Mouse (Mus musculus): Measurements from ENCODE around the gene Nub1. TPM values are rescaled to one million over a fixed set of nuclear protein-coding genes. Genes with fewer than 3 reads are reported as not detected.

Gene Nub1
- total and polyA plus RNA-seq, 2 experiments from 2014 or later = 33.8 to 42.5 TPM

- peak; percentile 90 for TF ChIP-seq CTCF (IDR thresholded peaks at IDR 0.05; ENCODE audit: low read depth)
- WGBS = under 1% methylated on average over 55 of the region's 59 CpGs
- H3K27ac ChIP-seq = peak overlapping the region; percentile 88
These were observed 65.3 kb downstream of the Nub1 start for GRCm38 (mm10) chr5:24750321-24751304.

GRCm38 (mm10) chr5:24751305-24752174, 66.2 kb downstream of the Nub1 start:
- peak overlapping the region; percentile 51 for H3K4me3 ChIP-seq (ENCODE audit: low read length)
- peak overlapping the region; percentile 90 for H3K4me2 ChIP-seq (ENCODE audit: low read depth, low read length)
- H3K9ac ChIP-seq (replicated peaks; ENCODE audit: low read length) = peak overlapping the region; percentile 75
- peak overlapping the region; percentile 88 for H3K27ac ChIP-seq
- no peak for TF ChIP-seq CTCF (IDR thresholded peaks at IDR 0.05; ENCODE audit: low read depth)
- WGBS = 2% methylated on average over 25 of the region's 25 CpGs
- no peaks in the 10 kb centered on the region for H3K9me3 ChIP-seq (ENCODE audit: low read length)
- H3K27me3 ChIP-seq (ENCODE audit: insufficient read depth, low read length) = no peaks in the 10 kb centered on the region
- ATAC-seq = peak; percentile 68
- no peaks in the 10 kb centered on the region for H3K36me3 ChIP-seq (ENCODE audit: insufficient read depth, low read length)
- DNase-seq (ENCODE audit: low spot score) = peak; percentile 61
- peaks cover 15% of the 10 kb centered on the region for H3K4me1 ChIP-seq (ENCODE audit: insufficient read depth, low read length)

More at GRCm38 (mm10) chr5:24750321-24751304, 65.3 kb downstream of the Nub1 start:
- no peaks in the 10 kb centered on the region for H3K27me3 ChIP-seq (ENCODE audit: insufficient read depth, low read length)
- no peaks in the 10 kb centered on the region for H3K9me3 ChIP-seq (ENCODE audit: low read length)
- H3K4me1 ChIP-seq (ENCODE audit: insufficient read depth, low read length) = peaks cover 15% of the 10 kb centered on the region
- DNase-seq (ENCODE audit: low spot score) (peak; percentile 95), ATAC-seq (peak; percentile 85)
- H3K4me3 ChIP-seq (ENCODE audit: low read length) = peak overlapping the region; percentile 51
- peak overlapping the region; percentile 90 for H3K4me2 ChIP-seq (ENCODE audit: low read depth, low read length)
- H3K36me3 ChIP-seq (ENCODE audit: insufficient read depth, low read length) = no peaks in the 10 kb centered on the region
- peak overlapping the region; percentile 75 for H3K9ac ChIP-seq (replicated peaks; ENCODE audit: low read length)

DNA sequence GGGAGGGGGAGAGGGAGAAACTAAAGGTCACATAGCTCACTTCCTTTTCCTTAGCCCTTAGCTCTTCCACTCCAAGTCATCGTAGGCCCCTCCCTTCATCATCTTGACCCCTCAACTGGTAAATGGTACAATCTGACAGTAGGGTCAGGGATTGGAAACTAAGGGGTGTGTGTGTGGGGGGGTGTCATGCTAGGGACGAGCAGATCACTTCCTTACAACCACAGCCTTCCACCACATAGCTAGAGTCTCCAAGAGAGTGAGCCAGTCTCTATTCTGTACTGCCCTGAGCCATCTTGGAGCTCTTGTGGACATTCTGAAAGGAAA, 66.8 kb downstream of the Nub1 start:
- no peaks in the 10 kb centered on the region for H3K27me3 ChIP-seq (ENCODE audit: insufficient read depth, low read length)
- no peak for DNase-seq (ENCODE audit: low spot score)
- TF ChIP-seq CTCF (IDR thresholded peaks at IDR 0.05; ENCODE audit: low read depth) = no peak
- H3K9me3 ChIP-seq (ENCODE audit: low read length) = no peaks in the 10 kb centered on the region
- peak overlapping the region; percentile 90 for H3K4me2 ChIP-seq (ENCODE audit: low read depth, low read length)
- ATAC-seq = no peak
- H3K27ac ChIP-seq = peak overlapping the region; percentile 12; the same call in 1 of the 2 replicates
- 7% methylated on average over 2 of the region's 2 CpGs for WGBS
- peak overlapping the region; percentile 51; the same call in 1 of the 2 replicates for H3K4me3 ChIP-seq (ENCODE audit: low read length)
- H3K4me1 ChIP-seq (ENCODE audit: insufficient read depth, low read length) = peaks cover 15% of the 10 kb centered on the region
- H3K9ac ChIP-seq (replicated peaks; ENCODE audit: low read length) = peak overlapping the region; percentile 75; the same call in 1 of the 2 replicates
- no peaks in the 10 kb centered on the region for H3K36me3 ChIP-seq (ENCODE audit: insufficient read depth, low read length)

- Histone ChIP-seq H3K9me3 (ENCODE audit: low read length) (no peaks in the 10 kb centered on the region), H3K27ac (no peak overlapping the region), H3K9ac (replicated peaks; ENCODE audit: low read length) (no peak overlapping the region), H3K27me3 (ENCODE audit: insufficient read depth, low read length) (no peaks in the 10 kb centered on the region), H3K36me3 (ENCODE audit: insufficient read depth, low read length) (no peaks in the 10 kb centered on the region), H3K4me3 (ENCODE audit: low read length) (no peak overlapping the region), H3K4me1 (ENCODE audit: insufficient read depth, low read length) (peaks cover 1% of the 10 kb centered on the region; the same call in 1 of the 2 replicates), H3K4me2 (ENCODE audit: low read depth, low read length) (no peak overlapping the region)
- DNase-seq (ENCODE audit: low spot score) = no peak
- TF ChIP-seq CTCF (IDR thresholded peaks at IDR 0.05; ENCODE audit: low read depth) = no peak
- no peak for ATAC-seq
- WGBS = 64% methylated on average over 3 of the region's 3 CpGs
These were observed 71.6 kb downstream of the Nub1 start for GRCm38 (mm10) chr5:24756931-24757330.

DNA sequence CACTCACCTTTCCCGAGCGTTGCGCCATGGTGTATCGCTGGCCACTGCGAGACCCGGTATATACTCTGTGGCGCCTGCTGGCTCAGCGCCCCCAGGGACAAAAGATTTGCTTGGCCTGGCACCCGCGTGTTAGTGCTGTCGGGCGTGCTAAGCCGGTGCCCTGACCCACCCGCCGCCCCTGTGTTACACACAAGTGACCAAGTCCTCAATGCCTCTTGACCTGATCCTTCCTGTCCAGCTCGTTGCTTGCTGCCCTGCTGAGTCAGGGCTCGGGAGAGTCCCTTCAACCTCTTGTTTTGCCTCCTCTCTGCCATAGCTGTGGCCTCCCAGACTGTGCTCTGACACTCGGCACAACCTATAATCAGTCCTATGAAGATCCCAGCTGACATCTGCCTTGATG, 72.5 kb downstream of the Nub1 start, which contains the start of gene Crygn:
Crygn (minus strand) TSS at position 193 of the 400 bp plus-strand sequence.
- H3K9ac ChIP-seq (replicated peaks; ENCODE audit: low read length) = no peak within 1 kb of the TSS
- TF ChIP-seq CTCF (IDR thresholded peaks at IDR 0.05; ENCODE audit: low read depth) = no peak
- no peaks in the 10 kb centered on the region for H3K4me1 ChIP-seq (ENCODE audit: insufficient read depth, low read length)
- no peaks in the 10 kb centered on the region for H3K9me3 ChIP-seq (ENCODE audit: low read length)
- H3K4me2 ChIP-seq (ENCODE audit: low read depth, low read length) = no peak within 1 kb of the TSS
- WGBS = 39% methylated on average over 18 of the region's 18 CpGs
- no peaks in the 10 kb centered on the region for H3K36me3 ChIP-seq (ENCODE audit: insufficient read depth, low read length)
- no peak for DNase-seq (ENCODE audit: low spot score)
- no peaks in the 10 kb centered on the region for H3K27me3 ChIP-seq (ENCODE audit: insufficient read depth, low read length)
- H3K27ac ChIP-seq = no peak within 1 kb of the TSS
- ATAC-seq = no peak
- H3K4me3 ChIP-seq (ENCODE audit: low read length) = no peak within 1 kb of the TSS

Other genes starting within 250 kb of the Nub1 start
- gene Fastk, start 240.2 kb upstream of the Nub1 start, total RNA-seq (2014; rRNA removed) = 200 and 203 TPM in 2 replicates
- gene Fastk, start 240.2 kb upstream of the Nub1 start, polyA plus RNA-seq (2015; fragmentation: Nextera tagmentation; extraction: Ambion mirVana) = 99.2 and 101 TPM in 2 replicates
- 74.6 and 78.4 TPM in 2 replicates for gene Tmub1, start 237.7 kb upstream of the Nub1 start, total RNA-seq (2014; rRNA removed)
- 50.0 and 51.2 TPM in 2 replicates for gene Tmub1, start 237.7 kb upstream of the Nub1 start, polyA plus RNA-seq (2015; fragmentation: Nextera tagmentation; extraction: Ambion mirVana)
- 277 and 287 TPM in 2 replicates for gene Agap3, start 233.4 kb upstream of the Nub1 start, total RNA-seq (2014; rRNA removed)
- gene Agap3, start 233.4 kb upstream of the Nub1 start, polyA plus RNA-seq (2015; fragmentation: Nextera tagmentation; extraction: Ambion mirVana) = 112 and 121 TPM in 2 replicates
- gene Gbx1, start 158.3 kb upstream of the Nub1 start, total RNA-seq (2014; rRNA removed) = 6.5 and 11.3 TPM in 2 replicates
- 4.1 and 4.4 TPM in 2 replicates for gene Gbx1, start 158.3 kb upstream of the Nub1 start, polyA plus RNA-seq (2015; fragmentation: Nextera tagmentation; extraction: Ambion mirVana)
- 0.10 TPM in 1 of 2 replicates, not detected in the other for gene Asb10, start 144.6 kb upstream of the Nub1 start, total RNA-seq (2014; rRNA removed)
- 0.16 and 0.21 TPM in 2 replicates for gene Asb10, start 144.6 kb upstream of the Nub1 start, polyA plus RNA-seq (2015; fragmentation: Nextera tagmentation; extraction: Ambion mirVana)
- gene 4931409K22Rik, start 128.7 kb upstream of the Nub1 start, total RNA-seq (2014; rRNA removed) = not detected in 2 replicates
- 0.09 and 0.16 TPM in 2 replicates for gene 4931409K22Rik, start 128.7 kb upstream of the Nub1 start, polyA plus RNA-seq (2015; fragmentation: Nextera tagmentation; extraction: Ambion mirVana)
- gene Abcf2, start 108.1 kb upstream of the Nub1 start, total RNA-seq (2014; rRNA removed) = 60.6 and 65.6 TPM in 2 replicates
- gene Abcf2, start 108.1 kb upstream of the Nub1 start, polyA plus RNA-seq (2015; fragmentation: Nextera tagmentation; extraction: Ambion mirVana) = 65.4 and 66.5 TPM in 2 replicates
- 38.3 and 46.2 TPM in 2 replicates for gene Chpf2, start 98.8 kb upstream of the Nub1 start, total RNA-seq (2014; rRNA removed)
- 25.0 and 26.9 TPM in 2 replicates for gene Chpf2, start 98.8 kb upstream of the Nub1 start, polyA plus RNA-seq (2015; fragmentation: Nextera tagmentation; extraction: Ambion mirVana)
- 246 and 262 TPM in 2 replicates for gene Smarcd3, start 61.1 kb upstream of the Nub1 start, total RNA-seq (2014; rRNA removed)
- 114 and 128 TPM in 2 replicates for gene Smarcd3, start 61.1 kb upstream of the Nub1 start, polyA plus RNA-seq (2015; fragmentation: Nextera tagmentation; extraction: Ambion mirVana)
- 15.4 and 16.0 TPM in 2 replicates for gene Wdr86, start 45.2 kb downstream of the Nub1 start, total RNA-seq (2014; rRNA removed)
- 7.8 and 8.0 TPM in 2 replicates for gene Wdr86, start 45.2 kb downstream of the Nub1 start, polyA plus RNA-seq (2015; fragmentation: Nextera tagmentation; extraction: Ambion mirVana)
- gene Crygn, start 72.5 kb downstream of the Nub1 start, total RNA-seq (2014; rRNA removed) = not detected in 2 replicates
- 4.7 and 5.4 TPM in 2 replicates for gene Crygn, start 72.5 kb downstream of the Nub1 start, polyA plus RNA-seq (2015; fragmentation: Nextera tagmentation; extraction: Ambion mirVana)
- gene Rheb, start 157.1 kb downstream of the Nub1 start, total RNA-seq (2014; rRNA removed) = 78.4 and 89.7 TPM in 2 replicates
- gene Rheb, start 157.1 kb downstream of the Nub1 start, polyA plus RNA-seq (2015; fragmentation: Nextera tagmentation; extraction: Ambion mirVana) = 284 and 287 TPM in 2 replicates